Mouse (Mus musculus) CD4-positive helper T cell, adult 2 months (primary cell): ENCODE measurements around the gene Arid1b.

Experiments used
- DNase-seq: peaks from one replicate; pipeline ENCODE4 v3.0.0-alpha.2; 2012; ENCODE audit warnings: low read depth, missing footprints, low spot score

Gene Arid1b

DNA sequence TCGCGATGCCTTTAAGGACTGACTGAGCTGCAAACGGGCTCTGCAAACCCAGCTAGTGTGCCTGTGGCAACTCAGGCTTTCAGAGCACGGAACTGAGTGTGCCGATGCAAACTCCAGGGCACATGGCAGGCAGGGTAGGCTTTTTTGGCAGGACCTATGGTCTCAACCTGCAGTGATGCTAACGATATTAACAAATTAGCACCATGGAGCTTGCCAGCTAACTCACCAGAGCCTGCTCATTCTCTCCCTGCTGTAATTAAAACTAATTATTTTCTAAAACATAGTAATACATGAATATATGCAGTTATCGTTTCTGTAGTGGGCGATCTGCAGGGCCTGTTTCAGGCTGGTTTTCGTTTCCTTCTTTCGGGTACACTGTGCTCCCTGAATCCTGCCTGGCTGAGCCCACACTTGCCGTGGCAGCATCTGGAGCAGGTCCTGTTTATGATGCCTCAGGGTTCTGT lies 316.3 kb downstream of the Arid1b start:
- no peak for DNase-seq

DNA sequence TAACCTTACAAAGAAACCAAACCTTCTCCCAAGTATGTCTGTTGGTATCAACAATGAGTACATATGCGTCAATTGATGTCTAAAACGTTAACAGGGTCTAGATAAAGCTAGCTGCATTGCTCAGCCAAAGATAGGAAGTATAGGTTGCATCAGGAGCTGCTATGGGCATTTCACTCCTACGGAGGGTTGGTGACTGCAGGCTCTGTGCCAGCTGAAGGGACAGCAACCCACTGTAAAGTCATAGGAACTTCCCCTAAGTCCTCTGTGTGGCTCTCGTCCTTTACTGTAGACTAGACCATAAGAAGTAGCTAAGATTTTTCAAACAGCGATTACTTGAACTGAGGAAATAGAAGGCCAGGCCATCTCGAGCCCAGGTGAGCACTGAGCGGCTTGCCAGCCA lies 316.9 kb downstream of the Arid1b start:
- no peak for DNase-seq

DNA sequence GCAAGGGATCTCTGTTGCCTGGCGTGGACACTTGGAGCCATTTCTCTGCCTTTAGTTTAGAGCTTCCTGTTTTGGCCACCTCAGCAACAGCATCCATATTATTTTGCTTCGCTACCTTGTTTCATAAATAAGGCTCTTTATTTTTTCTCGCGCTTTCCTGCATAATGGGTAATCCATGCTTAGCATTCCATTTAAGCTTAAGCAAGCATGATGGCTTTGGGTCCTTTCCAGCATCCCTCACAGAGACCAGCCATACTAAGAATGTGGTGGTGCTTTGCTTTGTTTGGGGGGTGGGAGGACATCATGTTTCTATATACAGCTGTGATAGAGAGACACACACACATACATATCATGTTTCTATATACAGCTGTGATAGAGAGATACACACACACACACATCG lies 318.2 kb downstream of the Arid1b start:
- DNase-seq, result no peak

DNA sequence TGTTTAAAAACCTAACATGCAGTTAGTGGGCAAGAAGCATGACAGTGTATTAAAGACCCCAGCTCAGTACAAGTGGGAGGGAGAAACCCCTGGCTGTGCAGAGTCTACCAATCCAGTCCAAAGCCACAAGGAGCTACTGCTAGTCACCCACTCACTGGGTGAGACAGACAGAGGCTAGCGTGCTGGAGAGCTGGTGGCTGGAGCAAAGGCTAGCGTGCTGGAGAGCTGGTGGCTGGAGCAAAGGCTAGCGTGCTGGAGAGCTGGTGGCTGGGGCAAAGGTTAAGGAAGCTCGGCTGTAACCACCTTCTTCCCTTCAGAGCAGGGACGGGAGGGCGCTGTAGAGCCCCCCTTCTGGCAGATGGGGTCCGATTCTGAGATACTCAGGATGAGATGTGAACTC lies 320.6 kb downstream of the Arid1b start:
- DNase-seq, result no peak

DNA sequence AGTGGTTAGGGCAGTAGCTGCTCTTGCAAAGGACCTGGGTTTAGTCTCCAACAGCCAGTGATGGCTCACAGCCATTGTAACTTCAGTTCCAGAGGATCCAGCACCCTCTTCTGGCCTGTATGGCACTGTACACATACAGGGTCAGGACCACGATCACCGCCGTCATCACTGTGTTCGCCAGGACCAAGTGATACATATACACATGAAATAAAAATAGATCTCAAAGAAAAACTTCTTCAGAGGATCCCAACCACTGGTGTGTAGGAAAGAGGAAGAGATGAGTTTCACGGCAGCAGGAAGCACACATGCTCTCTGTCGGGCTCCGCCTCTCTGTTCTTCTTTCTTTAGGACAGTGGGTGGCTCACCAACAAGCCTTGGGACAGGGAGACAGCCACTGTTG lies 322.4 kb downstream of the Arid1b start:
- DNase-seq, result no peak

DNA sequence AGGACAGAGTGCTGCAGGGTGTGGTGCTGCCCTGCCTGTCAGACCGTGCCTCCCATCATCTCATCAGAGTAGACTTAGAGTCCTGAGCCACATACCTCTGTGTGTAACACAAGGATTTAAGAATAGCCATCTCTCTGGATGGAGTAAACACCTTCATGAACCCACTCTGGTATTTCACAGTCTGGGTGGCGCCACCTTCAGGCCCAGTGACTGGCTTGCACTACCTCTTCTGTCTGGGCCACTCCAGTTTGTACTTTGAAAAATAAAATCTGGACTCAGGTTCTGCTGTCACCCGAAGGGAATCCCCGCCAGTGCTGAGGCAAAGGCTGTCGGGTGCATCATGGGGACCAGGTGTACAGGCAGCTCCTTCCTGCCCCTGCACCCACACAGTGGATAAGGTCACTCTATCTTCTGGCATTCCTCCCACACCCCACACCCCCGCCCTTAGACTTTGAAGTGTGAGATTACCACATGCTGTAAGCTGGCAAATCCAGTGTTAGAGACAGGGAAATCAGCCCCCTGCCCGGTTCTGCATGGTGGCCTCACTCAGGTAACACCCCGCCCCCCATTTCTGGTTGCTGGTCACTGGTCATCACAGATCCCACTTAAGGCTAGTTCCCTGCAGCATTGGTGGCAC lies 327.6 kb downstream of the Arid1b start:
- no peak for DNase-seq

DNA sequence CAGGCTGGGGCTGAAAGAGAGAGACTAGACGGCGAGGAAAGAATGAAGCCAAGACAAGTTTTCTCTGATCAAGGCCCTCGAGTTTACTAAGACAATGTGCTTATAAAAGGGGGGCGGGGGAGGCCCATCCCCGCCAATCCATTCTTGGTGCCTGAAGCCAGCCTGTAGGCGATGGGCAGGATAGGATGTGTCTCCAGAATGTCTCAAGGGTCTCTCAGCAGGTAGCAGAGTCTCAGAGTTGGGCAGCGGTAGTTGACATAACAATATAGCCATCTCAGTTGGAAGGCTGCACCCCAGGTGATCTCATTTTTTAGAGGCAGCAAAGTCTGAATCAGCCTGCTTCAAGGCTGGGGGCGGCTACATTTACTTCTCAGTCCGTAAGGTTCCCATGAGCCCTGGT lies 328.5 kb downstream of the Arid1b start:
- no peak for DNase-seq

DNA sequence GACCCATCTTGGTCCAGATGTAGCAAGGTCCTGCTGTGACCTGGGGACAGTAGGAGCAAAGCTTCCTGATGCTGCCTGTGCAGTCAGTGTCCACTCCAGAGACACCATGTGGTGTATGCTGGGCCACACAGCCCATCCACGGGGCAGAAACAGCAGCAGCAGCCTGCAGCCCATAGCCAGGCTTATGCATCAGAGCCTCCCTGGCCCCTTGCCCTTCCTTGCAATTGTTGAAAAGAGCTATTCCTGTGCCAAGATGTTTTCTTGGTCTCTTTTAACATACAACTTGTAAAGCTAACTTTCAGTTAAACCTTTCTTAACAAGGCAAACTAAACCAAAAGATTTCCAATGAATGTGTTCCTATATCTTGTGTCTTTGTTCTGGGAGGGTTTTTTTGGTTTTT lies 329.6 kb downstream of the Arid1b start:
- no peak for DNase-seq

DNA sequence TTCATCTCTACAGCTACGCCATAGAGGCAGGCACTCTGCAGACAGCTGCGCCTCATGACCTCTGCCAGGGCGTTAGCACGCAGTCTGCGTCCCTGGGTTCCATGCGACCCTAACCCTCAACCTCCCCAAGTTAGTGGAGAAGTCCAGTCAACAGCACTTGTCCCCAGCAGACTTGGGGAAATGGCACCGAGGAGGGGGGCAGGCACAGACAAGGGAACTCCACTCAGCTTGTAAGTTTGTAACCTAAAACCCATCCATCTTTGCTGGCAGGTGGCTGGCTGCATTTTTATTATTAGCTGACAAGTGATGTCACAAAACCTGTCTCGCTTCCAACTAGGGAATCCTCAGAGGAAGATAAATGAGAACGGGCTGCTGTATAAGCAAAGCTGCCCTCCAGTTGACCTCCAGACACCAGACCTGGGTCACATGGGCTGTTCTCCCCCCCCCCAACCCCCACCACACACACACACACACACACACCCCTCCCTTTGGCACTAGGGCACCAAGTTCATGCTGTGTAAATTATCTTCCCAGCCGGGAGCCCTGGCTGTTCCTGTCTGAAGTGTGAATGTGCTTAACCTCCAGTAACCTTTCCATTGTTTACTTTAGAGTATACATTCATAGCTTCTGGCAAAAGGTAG lies 330.2 kb downstream of the Arid1b start:
- DNase-seq, result no peak

DNA sequence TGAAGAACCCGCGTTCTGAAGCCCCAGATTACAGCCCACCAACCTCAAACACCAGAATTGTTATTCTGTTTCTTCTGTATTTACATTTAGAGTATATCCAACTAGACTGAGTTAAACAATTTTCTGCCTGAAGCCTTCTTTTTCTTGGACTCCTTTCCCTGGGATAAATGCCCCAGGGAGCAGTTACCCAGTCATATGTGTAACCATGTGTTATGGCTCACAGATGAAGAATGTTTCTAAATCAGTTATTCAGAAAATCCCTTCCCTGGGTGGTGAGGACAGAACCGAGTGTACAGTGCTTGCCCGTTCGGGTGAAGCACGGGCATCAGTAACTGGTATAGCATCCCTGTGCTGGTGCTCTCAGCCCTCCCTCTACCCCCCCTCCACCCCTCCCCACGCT lies 332.6 kb downstream of the Arid1b start:
- DNase-seq, result no peak

DNA sequence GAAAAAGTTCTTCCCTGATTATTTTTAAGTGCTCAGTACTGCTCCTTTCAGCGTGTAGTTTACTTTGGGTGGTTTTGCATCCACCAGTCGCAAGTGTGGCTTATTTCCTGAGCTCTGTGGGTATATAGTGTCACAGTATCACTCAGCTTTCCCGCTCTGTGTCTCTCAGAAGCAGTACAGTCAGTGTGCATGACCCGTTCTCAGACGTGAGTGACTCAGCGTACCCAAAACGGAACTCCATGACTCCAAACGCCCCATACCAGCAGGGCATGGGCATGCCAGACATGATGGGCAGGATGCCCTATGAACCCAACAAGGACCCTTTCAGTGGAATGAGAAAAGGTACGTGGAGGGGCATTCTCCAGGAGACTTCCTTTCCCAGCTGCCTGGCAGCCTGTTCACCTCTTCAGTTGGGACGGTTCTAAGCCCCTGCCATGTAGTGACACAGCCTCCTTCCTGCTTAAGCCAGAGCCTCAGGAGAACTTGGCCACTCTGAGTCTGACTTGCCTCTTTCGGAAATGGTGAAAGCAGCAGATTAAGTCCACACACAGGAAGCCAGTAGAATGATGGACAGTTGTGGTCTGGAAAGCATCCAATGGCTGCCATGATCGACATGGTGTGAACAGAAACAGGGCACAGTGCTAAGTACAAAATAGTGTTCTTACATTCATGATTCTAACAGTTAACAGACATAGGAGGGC lies 333.5 kb downstream of the Arid1b start:
- DNase-seq, result no peak

DNA sequence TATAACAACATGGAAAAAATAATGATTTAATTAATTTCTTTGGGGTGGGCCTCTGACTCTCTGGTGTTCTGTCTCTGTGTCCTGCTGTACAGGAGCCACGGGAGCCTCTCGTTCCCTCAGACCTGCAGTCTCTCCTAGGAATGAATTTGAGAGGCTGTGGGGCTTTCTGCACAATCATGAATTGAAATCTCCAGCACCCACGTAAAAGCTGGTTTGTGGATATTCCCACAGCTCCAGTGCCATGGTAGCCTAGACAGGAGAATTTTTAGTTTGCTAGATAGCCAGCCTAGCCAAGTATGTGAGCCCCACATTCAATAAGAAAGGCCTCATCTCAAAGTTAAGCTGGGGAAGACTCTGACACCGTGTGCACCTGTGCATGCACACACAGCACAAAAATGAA lies 335.3 kb downstream of the Arid1b start:
- DNase-seq, result no peak

DNA sequence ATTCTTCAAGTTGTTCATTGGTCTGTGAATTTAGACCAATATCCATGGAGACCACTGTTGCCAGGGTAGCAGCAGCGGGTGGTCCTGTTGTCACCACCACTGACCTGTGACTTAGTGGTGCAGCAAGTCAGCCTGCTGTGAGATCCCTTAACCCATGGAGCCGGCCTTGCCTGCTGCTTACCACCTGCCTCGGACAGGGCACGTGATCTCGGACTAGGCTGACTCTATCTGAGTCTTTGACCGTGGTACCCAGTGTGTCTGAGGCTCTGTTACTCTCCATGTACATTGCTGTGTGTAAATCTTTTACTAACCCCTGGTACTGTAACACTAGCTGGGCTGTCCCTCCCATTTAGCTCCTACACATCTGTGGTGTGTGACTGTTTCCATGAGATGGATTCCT lies 335.9 kb downstream of the Arid1b start:
- DNase-seq, result no peak

DNA sequence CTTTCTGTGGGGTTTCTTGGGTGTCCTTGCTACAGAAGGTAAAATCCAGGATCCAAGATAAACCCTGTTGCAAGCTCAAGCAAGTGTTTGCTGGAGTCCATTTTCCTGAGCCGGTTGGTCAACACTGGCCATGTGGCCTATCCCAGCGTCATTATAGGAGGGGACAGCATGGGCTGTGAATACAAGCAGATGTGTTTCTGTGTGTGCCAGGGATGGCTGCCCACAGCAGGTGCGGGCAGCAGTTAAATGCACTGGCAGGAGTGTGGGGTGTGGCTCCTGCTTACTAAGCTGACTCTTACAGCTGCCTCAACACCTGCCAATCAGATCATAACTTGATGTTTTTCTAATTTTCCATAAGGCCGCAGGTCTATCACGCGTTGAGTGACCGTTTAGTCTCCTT lies 336.5 kb downstream of the Arid1b start:
- no peak for DNase-seq

DNA sequence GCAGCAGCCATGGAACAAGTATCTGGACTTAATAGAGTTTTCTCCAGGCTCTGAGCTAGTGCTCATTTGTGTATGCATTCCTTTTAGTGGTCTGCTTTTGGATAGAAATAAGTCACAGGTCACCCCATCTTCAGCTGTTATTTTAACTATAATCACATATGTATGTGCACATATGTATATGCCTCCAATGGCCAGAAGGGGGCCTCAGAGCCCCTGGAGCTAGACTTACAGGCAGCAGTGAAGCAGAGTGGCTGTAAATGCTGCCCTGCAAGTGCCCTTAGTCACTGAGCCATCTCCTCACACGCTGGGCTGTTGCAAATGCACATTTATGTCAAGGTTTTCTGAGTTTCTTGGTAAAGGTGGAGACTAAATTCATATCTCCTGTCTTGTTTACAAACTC lies 337.3 kb downstream of the Arid1b start:
- no peak for DNase-seq

DNA sequence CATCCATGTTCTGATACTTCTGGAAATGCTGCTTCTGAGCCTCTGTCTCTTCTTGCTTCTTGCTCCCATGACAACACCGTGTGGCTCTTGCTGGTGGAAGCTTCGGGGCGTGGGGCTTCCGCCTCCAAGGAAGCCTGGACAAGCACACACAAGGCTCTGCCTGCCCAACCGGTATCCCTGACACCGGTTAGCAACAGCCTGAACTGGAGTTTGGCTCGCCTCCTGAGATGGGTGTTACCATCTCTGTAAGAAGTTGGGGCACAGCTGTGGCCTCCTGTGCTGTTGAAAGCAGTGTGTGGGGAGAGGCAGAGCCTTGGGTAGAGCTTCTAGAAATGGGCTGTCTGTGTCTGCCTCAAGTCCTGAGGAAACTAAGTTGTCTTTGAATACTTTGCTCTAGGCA lies 340.4 kb downstream of the Arid1b start:
- DNase-seq, result no peak

DNA sequence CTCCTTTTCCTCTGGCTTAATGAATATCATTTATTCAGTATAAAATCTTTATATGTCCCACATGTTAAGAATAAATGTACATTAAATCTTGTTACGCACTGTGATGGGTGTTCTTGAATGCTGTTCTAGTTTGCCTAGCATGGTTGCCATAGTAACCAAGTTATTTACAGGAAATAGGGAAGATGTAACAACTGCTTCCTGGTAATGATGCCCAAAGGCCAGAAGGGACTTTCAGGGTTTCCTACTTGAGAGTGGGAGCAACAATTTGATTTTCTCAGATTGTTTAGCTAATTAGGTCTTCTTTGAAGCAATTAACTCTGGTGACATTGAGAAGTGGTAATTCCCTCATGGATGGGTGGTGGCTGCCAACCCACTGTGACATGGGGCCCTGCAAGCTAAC lies 350.3 kb downstream of the Arid1b start:
- peak; percentile 25 for DNase-seq

DNA sequence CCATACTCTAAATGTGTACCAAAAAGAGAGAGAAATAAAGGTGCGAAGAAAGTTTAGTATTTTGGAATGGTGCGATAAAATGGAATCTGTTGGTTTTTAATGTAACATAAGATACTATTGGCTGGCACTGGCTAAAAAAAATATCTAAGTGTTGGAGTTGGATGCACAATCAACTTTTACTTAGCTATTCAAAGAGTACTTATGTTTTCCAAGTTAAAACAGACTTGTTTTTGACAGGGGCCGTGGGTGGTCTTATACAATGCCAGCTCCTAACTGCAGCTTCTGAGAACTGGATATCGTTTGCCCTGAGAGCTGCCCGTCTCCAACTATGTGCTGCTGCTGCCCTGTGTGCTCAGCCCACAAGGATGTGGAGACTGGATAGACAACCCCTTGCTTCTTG lies 351.7 kb downstream of the Arid1b start:
- DNase-seq, result no peak

DNA sequence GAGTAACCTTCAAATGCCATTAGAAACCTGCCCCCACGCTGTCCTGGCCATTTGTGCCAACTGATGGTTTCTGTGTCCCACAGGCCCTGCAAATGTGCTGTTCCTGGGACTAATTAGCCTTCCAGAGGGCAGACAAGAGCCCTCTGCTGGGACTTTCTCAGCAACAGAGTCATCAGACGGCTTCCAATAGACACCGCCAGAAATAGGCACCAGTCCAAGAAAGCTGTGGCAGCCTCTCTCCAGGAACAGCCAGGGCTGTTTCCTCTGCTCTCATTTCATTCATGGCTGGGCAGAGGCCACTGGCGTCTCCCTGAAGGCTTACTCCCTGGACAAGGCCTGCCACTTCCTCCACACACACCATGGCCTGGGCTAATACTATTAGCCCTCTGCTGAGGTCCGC lies 358.8 kb downstream of the Arid1b start:
- DNase-seq, result no peak

DNA sequence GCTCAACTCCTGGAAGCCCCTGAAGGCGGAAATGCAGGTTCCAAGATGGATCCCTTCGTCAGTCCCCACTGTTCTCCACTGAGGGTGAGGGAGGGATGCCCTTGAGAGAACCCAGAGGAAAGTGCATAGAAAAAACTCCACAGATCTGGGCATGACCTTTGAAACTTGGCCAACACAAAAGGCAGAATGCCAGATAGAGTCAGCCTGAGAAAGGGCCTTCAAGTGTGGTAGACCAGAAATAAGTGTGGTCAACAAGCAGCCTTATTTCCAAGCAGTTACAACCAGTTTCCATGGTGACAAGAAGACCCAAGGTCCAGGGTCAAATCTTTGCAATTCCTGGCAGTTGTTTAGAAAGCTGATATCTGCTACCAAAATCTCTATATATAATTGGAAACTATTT lies 366.6 kb downstream of the Arid1b start:
- DNase-seq, result no peak

DNA sequence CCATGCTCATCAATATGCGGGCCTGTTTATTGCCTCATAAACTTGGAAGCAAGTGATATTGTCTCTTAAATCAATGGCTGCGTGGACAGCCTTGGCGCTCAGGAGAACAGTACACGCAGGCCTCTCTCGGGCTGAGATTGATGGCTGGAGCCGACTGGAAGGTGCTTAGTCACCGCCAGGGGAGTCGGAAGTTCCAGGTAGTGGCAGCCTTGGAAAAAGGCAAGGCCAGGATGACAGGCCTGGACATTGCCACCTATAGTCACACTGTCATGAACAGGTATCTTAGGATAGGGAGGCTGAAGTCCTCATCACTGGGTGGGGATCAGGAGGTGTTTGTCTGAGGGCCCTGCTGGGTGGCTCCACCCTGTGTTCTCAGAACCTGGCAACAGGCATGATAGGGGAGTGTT lies 371.9 kb downstream of the Arid1b start:
- no peak for DNase-seq

DNA sequence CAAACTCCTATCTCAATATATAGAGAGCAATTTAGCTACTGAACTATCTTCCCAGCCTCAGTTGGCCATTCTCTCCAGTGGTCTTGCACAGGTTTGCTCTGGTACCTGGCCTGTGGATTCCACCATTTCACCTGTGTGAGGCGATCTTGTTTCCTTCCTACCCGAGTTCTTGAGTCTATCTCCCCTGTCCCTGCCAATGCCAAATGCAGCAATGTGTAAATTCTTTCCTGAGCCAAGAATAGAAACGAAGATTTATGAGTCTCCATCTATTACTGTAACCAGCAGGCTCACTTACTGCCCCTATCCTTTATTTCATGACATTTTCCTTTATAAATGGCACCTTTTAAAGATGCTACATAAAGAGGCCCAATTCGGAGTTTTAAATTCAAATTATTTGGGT lies 376.9 kb downstream of the Arid1b start:
- DNase-seq, result no peak

DNA sequence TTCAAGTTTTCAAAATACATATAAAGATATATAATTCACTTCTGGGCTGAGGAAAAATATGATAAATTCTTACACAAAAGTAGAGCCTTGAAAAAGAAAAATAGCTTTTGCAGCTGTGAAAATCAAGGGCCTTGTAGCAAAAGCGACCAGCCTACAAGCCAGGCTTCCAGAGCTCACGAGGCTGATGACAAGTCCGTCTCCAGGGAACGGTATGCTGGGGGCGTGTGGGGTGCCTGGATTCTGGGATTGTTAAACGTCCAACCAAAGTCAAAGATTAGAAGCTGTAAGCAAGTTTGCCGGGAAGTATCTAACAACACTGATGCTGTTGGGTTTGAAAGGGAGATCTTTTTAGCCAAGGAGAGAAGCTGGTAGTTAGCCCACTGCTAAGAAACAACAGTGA lies 377.4 kb downstream of the Arid1b start:
- no peak for DNase-seq
